Mouse (Mus musculus) kidney, embryonic 15.5 days (tissue): ENCODE results near the gene Stra6. TPM values are rescaled to one million over a fixed set of nuclear protein-coding genes. Genes with fewer than 3 reads are reported as not detected.

Source experiments
- ATAC-seq: fragments of 200-750 bp; cut with Nextera tagmentation; replicated peaks from 2 replicates; pipeline ENCODE4 v1.8.0; 2017; ENCODE audit warnings: moderate TSS enrichment; ENCODE audit not compliant: low FRiP score
- H3K27ac ChIP-seq: fragments of 300-500 bp; sonication (generic); 2 replicates; pipeline ENCODE4 v1.5.1; 2015; ENCODE audit warnings: mild to moderate bottlenecking, inconsistent platforms
- H3K27me3 ChIP-seq: fragments of 300-500 bp; sonication (generic); 2 replicates; pipeline ENCODE4 v1.6.1; 2015; ENCODE audit warnings: inconsistent platforms
- H3K36me3 ChIP-seq: fragments of 300-500 bp; sonication (generic); 2 replicates; pipeline ENCODE4 v1.6.1; 2015; ENCODE audit warnings: inconsistent platforms
- H3K4me1 ChIP-seq: fragments of 300-500 bp; sonication (generic); 2 replicates; pipeline ENCODE4 v1.6.1; 2015; ENCODE audit warnings: inconsistent platforms
- H3K4me2 ChIP-seq: fragments of 300-500 bp; sonication (generic); 2 replicates; pipeline ENCODE4 v1.6.1; 2015; ENCODE audit warnings: moderate library complexity, mild to moderate bottlenecking, inconsistent platforms
- H3K4me3 ChIP-seq: fragments of 300-500 bp; sonication (generic); replicated peaks from 2 replicates; pipeline ENCODE4 v1.5.1; 2015; ENCODE audit warnings: mild to moderate bottlenecking, inconsistent platforms
- H3K9ac ChIP-seq: fragments of 300-500 bp; sonication (generic); 2 replicates; pipeline ENCODE4 v1.6.1; 2015; ENCODE audit warnings: mild to moderate bottlenecking, inconsistent platforms
- H3K9me3 ChIP-seq: fragments of 300-500 bp; sonication (generic); replicated peaks from 2 replicates; pipeline ENCODE4 v1.6.1; 2016; ENCODE audit warnings: inconsistent platforms
- WGBS: fragments of 180-500 bp; shearing (Covaris S2); methylation state at CpG from one replicate; pipeline ENCODE4 v1.1.7; 2015; ENCODE audit warnings: mixed read lengths; 5-methylcytosine and 5-hydroxymethylcytosine counted together
- polyA plus RNA-seq: library from polyadenylated mRNA; unstranded; fragments of >200 nt; fragmentation: Nextera tagmentation; extraction: Ambion mirVana; gene quantifications from 2 replicates; pipeline ENCODE4 v1.2.1, GENCODE M21; 2015

Stra6 gene
- polyA plus RNA-seq, 1 experiment from 2014 or later, result 29.7 TPM

DNA sequence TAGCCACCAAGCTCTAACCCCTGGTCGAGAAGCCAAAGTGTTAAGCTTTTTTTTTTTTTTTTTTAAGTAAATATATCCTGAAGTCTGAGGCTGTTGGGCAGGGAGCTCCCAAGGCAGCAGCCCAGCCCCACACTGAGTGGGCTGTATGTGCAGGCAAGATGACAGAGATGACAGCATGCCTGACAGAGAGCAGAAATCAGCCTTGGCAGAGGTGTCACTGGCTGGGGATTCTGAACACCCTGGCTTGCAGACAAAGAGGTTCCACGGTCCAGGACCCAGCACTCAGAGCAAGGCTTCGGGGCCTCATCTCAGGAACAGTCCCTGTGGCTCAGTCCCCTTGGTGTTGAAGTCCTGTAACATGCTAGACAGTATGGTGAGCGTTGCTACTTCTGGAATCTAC lies 96.3 kb downstream of the Stra6 start:
- Histone ChIP-seq H3K9me3 (no peaks in the 10 kb centered on the region), H3K27me3 (no peaks in the 10 kb centered on the region), H3K4me3 (no peak overlapping the region), H3K4me1 (peaks cover 62% of the 10 kb centered on the region), H3K9ac (no peak overlapping the region), H3K36me3 (no peaks in the 10 kb centered on the region), H3K27ac (peak overlapping the region; percentile 95), H3K4me2 (no peak overlapping the region)
- WGBS, result 44% methylated on average over 4 of the region's 4 CpGs
- no peak for ATAC-seq

DNA sequence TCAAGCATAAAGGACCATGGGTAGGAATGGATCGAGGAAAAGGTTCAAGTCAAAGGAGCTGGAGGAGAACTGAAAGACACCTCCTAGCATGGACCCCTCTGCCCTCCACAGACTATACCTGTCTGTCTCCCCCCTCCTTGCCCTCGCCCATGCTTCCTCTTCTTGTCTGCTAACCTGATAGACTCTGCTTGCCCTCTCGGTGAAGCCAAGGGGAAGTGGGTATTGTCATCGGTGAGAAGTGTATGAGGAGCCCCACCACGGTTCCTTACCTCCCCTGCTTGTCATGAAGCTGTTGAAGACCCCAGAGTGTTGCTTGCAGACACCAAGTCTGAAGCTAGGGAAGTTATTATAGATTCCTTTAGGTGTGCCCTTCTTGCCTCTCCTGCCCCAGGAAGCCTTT lies 96.7 kb downstream of the Stra6 start:
- Histone ChIP-seq H3K4me3 (no peak overlapping the region), H3K4me1 (peaks cover 57% of the 10 kb centered on the region), H3K36me3 (no peaks in the 10 kb centered on the region), H3K4me2 (no peak overlapping the region), H3K9me3 (no peaks in the 10 kb centered on the region), H3K9ac (no peak overlapping the region), H3K27me3 (no peaks in the 10 kb centered on the region), H3K27ac (peak overlapping the region; percentile 95)
- no peak for ATAC-seq
- 81% methylated on average over 5 of the region's 5 CpGs for WGBS

DNA sequence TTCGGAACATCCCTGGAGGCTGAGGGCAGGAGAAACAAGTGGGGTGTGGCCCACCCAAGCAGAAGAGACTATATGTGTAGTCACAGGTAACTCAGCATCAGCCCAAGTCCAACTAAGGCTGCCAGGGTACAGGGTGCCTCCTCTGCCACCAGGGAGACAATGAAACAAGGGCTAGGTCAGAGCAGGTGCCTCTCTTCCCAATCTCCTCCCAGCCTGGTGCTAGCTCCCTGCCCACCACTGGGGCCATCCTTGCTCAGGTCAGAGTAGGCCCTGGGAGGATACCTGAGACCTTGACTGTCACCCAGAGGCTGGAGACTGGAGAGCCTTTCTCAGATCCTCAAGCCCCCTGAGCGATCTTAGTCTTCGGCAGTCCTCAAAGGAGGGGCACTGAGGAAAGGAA lies 98.6 kb downstream of the Stra6 start:
- 77% methylated on average over 3 of the region's 3 CpGs for WGBS
- Histone ChIP-seq H3K4me2 (no peak overlapping the region), H3K27me3 (no peaks in the 10 kb centered on the region), H3K36me3 (no peaks in the 10 kb centered on the region), H3K4me3 (no peak overlapping the region), H3K9ac (no peak overlapping the region), H3K9me3 (no peaks in the 10 kb centered on the region), H3K27ac (no peak overlapping the region), H3K4me1 (peaks cover 41% of the 10 kb centered on the region)
- no peak for ATAC-seq

GRCm38 (mm10) chr9:58163146-58163545 lies 99.6 kb downstream of the Stra6 start:
- no peak for ATAC-seq
- 64% methylated on average over 5 of the region's 5 CpGs for WGBS
- no peak overlapping the region for H3K4me2 ChIP-seq
- H3K4me1 ChIP-seq, result peaks cover 31% of the 10 kb centered on the region
- no peaks in the 10 kb centered on the region for H3K9me3 ChIP-seq
- no peaks in the 10 kb centered on the region for H3K27me3 ChIP-seq
- no peak overlapping the region for H3K27ac ChIP-seq
- H3K36me3 ChIP-seq, result no peaks in the 10 kb centered on the region
- H3K4me3 ChIP-seq, result no peak overlapping the region
- no peak overlapping the region for H3K9ac ChIP-seq

DNA sequence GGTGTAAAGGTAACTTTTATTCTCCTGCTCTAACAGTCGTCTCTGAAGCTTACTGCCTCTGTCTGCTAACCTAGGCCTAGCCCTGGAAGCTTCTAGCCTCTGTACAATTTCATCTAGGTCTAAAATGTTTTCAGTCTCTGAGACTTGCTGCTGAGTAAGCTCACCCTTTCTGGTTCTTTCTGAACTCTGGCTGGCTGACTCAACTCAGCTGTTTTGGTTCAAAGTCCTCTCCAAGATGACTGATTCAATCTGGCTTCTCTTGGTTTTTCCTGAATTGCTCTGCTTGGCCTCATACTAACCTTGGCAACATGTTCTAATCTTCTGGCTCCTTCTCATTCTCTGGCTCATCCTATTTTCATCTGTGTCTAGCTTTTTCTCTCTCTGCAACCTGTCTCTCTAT lies 102.2 kb downstream of the Stra6 start:
- Histone ChIP-seq H3K27ac (no peak overlapping the region), H3K9ac (no peak overlapping the region), H3K4me1 (peaks cover 9% of the 10 kb centered on the region; the same call in 1 of the 2 replicates), H3K27me3 (no peaks in the 10 kb centered on the region), H3K36me3 (no peaks in the 10 kb centered on the region), H3K4me3 (no peak overlapping the region), H3K4me2 (no peak overlapping the region), H3K9me3 (no peaks in the 10 kb centered on the region)
- 89% methylated on average over 1 of the region's 1 CpGs for WGBS
- ATAC-seq, result no peak

DNA sequence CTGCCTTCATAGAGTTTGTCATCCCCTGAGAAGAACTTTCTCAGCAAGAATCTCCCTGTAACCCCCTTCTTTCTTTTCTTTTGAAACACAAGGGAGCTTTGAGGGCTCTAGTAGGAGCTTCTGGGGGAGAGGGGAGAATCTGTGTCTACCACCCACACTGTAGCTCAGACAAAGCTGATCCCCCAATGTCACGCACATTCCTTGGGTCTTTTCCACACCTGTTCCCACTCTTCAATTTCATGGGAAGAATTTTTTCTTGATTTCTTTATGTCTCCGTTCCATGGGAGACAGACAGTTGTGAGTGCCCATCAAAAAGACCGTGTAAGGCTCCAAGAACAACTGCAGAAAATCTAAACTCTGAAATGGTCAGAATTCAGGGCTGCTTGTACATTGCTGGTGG lies 105.3 kb downstream of the Stra6 start:
- Histone ChIP-seq H3K9me3 (no peaks in the 10 kb centered on the region), H3K27me3 (no peaks in the 10 kb centered on the region), H3K4me1 (0 out of 2 replicates have a peak, but pooled peaks cover 4% of the 10 kb centered on the region), H3K4me2 (no peak overlapping the region), H3K4me3 (no peak overlapping the region), H3K36me3 (no peaks in the 10 kb centered on the region), H3K27ac (no peak overlapping the region), H3K9ac (no peak overlapping the region)
- WGBS, result 65% methylated on average over 3 of the region's 3 CpGs
- ATAC-seq, result no peak

DNA sequence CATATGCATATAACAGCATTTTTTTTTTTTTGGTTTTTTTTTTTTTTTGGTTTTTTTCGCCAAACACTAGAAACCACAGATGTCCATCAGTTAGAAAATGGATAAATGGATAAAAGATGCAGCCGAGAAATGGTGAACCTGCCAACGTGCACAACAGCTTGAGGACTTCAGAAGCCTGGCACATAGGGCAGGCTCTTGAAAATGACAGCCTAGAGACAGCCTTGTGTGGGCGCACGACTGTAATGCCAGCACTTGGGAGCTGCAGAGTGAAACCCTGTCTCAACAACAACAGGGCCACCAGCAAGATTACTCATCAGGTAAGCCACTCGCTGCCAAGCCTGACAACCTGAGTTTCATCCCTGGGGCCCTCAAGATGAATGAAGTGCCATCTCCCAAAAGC lies 105.8 kb downstream of the Stra6 start:
- no peak overlapping the region for H3K9ac ChIP-seq
- no peak overlapping the region for H3K4me2 ChIP-seq
- no peaks in the 10 kb centered on the region for H3K9me3 ChIP-seq
- 0 out of 2 replicates have a peak, but pooled peaks cover 4% of the 10 kb centered on the region for H3K4me1 ChIP-seq
- H3K4me3 ChIP-seq, result no peak overlapping the region
- no peak overlapping the region for H3K27ac ChIP-seq
- H3K27me3 ChIP-seq, result no peaks in the 10 kb centered on the region
- H3K36me3 ChIP-seq, result no peaks in the 10 kb centered on the region
- WGBS, result 84% methylated on average over 6 of the region's 6 CpGs
- ATAC-seq, result no peak

- 49% methylated on average over 2 of the region's 2 CpGs for WGBS
- ATAC-seq, result no peak
- Histone ChIP-seq H3K27me3 (no peaks in the 10 kb centered on the region), H3K27ac (no peak overlapping the region), H3K4me1 (peaks cover 10% of the 10 kb centered on the region; the same call in 1 of the 2 replicates), H3K4me3 (no peak overlapping the region), H3K36me3 (no peaks in the 10 kb centered on the region), H3K4me2 (no peak overlapping the region), H3K9me3 (no peaks in the 10 kb centered on the region), H3K9ac (no peak overlapping the region)
Measured at GRCm38 (mm10) chr9:58172863-58173262, 109.3 kb downstream of the Stra6 start.

- Histone ChIP-seq H3K27ac (peak overlapping the region; percentile 28; the same call in 1 of the 2 replicates), H3K4me1 (peaks cover 6% of the 10 kb centered on the region; the same call in 1 of the 2 replicates), H3K36me3 (no peaks in the 10 kb centered on the region), H3K27me3 (no peaks in the 10 kb centered on the region), H3K9me3 (no peaks in the 10 kb centered on the region), H3K9ac (no peak overlapping the region), H3K4me3 (no peak overlapping the region), H3K4me2 (no peak overlapping the region)
- ATAC-seq, result peak; percentile 52; the same call in 1 of the 2 replicates
- 22% methylated on average over 5 of the region's 5 CpGs for WGBS
Measured at GRCm38 (mm10) chr9:58174818-58175251, 111.2 kb downstream of the Stra6 start.

GRCm38 (mm10) chr9:58175745-58176487 lies 112.3 kb downstream of the Stra6 start:
- Histone ChIP-seq H3K4me2 (no peak overlapping the region), H3K36me3 (no peaks in the 10 kb centered on the region), H3K4me3 (no peak overlapping the region), H3K4me1 (peaks cover 6% of the 10 kb centered on the region; the same call in 1 of the 2 replicates), H3K27me3 (no peaks in the 10 kb centered on the region), H3K9me3 (no peaks in the 10 kb centered on the region), H3K9ac (no peak overlapping the region), H3K27ac (peak overlapping the region; percentile 54)
- ATAC-seq, result peak; percentile 40; the same call in 1 of the 2 replicates
- WGBS, result 40% methylated on average over 5 of the region's 5 CpGs

DNA sequence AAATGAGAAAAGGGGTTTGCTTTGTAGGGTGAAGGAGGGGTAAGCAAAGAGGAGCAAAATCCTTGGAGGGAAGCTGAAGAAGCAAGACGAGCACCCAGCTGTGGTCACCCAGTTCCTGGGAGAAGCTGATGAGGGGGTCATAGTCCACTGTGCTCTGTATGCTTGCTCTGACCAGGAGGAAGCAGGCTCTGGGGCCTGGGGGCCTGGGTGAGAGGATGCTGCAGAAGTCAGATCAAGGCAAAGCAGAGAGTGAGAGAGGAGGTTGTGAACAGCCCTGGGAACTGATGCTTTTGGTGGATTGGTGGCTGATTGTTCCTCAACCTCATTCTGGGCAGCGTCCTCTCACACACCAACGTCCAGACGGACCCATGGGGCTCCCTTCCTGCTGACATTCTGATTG lies 113.6 kb downstream of the Stra6 start:
- Histone ChIP-seq H3K27me3 (no peaks in the 10 kb centered on the region), H3K4me1 (peaks cover 6% of the 10 kb centered on the region; the same call in 1 of the 2 replicates), H3K36me3 (no peaks in the 10 kb centered on the region), H3K4me3 (no peak overlapping the region), H3K4me2 (no peak overlapping the region), H3K9ac (no peak overlapping the region), H3K9me3 (no peaks in the 10 kb centered on the region), H3K27ac (no peak overlapping the region)
- 77% methylated on average over 4 of the region's 4 CpGs for WGBS
- ATAC-seq, result no peak

- H3K27me3 ChIP-seq, result no peaks in the 10 kb centered on the region
- H3K27ac ChIP-seq, result no peak overlapping the region
- H3K4me2 ChIP-seq, result no peak overlapping the region
- H3K36me3 ChIP-seq, result no peaks in the 10 kb centered on the region
- H3K4me1 ChIP-seq, result peaks cover 6% of the 10 kb centered on the region; the same call in 1 of the 2 replicates
- WGBS, result 88% methylated on average over 2 of the region's 2 CpGs
- no peak overlapping the region for H3K4me3 ChIP-seq
- H3K9ac ChIP-seq, result no peak overlapping the region
- H3K9me3 ChIP-seq, result no peaks in the 10 kb centered on the region
- ATAC-seq, result no peak
Measured at GRCm38 (mm10) chr9:58179390-58179789, 115.8 kb downstream of the Stra6 start.
